Mouse (Mus musculus): ENCODE data around the gene Spink4. TPM values are rescaled to one million over a fixed set of nuclear protein-coding genes. Genes with fewer than 3 reads are reported as not detected.

Gene Spink4
- total and polyA plus RNA-seq, 2 experiments from 2014 or later = not detected

DNA sequence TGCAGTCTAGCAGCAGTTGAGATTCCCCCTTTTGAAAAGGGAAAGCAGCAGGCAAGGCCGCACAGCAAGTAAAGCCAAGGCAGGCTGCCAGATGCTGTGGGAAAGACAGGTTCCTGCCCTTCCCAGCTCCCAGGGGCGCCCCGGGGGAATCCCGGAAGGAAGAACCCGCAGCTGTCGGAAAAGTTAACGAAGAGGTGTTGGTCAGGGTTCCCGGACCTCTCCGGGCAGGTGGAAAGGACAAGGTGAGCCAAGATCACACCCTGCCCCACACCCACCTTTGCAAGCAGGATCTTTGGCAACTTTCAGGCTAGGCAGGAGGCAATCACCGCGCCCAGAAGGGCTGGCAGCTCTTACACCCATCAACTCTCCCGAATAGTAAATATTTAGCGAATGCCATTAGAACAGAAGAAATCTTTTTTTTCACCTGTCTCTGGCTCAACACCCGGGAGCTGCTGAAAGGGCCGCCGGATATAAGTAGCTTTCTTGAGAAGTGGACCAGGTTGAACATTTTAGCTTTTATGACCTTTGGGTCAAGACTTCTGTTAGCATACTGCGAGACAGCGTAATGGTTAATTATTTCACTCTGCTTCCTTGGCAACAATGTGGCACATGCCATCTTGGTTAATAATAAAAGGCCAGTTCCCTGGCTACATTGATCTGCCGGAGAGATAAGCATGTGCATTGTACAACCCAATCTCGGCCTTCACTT is 11.4 kb upstream of the Spink4 start:
- Histone ChIP-seq H3K27ac (ENCODE audit: low read depth, low read length) (no peak overlapping the region), H3K4me1 (ENCODE audit: insufficient read depth, low read length) (no peaks in the 10 kb centered on the region), H3K27me3 (ENCODE audit: insufficient read depth, low read length) (no peaks in the 10 kb centered on the region), H3K4me3 (ENCODE audit: low read depth, low read length) (no peak overlapping the region), H3K9me3 (ENCODE audit: low read length) (no peaks in the 10 kb centered on the region), H3K36me3 (ENCODE audit: insufficient read depth, low read length) (no peaks in the 10 kb centered on the region), H3K4me2 (ENCODE audit: low read depth, low read length, poor library complexity, severe bottlenecking) (no peak overlapping the region), H3K9ac (replicated peaks; ENCODE audit: low read length, poor library complexity, severe bottlenecking) (0 out of 2 replicates have a peak overlapping the region, but pooled peaks have one; percentile 13)
- ATAC-seq (ENCODE audit: low FRiP score) (no peak), DNase-seq (ENCODE audit: low spot score) (peak; percentile 27)
- no peak for TF ChIP-seq CTCF (IDR thresholded peaks at IDR 0.05)
- 58% methylated on average over 20 of the region's 20 CpGs for WGBS

GRCm38 (mm10) chr4:40914287-40914867 is 5.5 kb upstream of the Spink4 start:
- H3K4me1 ChIP-seq (ENCODE audit: insufficient read depth, low read length) = no peaks in the 10 kb centered on the region
- no peak for ATAC-seq (ENCODE audit: low FRiP score)
- H3K9me3 ChIP-seq (ENCODE audit: low read length) = no peaks in the 10 kb centered on the region
- H3K4me2 ChIP-seq (ENCODE audit: low read depth, low read length, poor library complexity, severe bottlenecking) = no peak overlapping the region
- no peak overlapping the region for H3K9ac ChIP-seq (replicated peaks; ENCODE audit: low read length, poor library complexity, severe bottlenecking)
- H3K27ac ChIP-seq (ENCODE audit: low read depth, low read length) = no peak overlapping the region
- no peak for TF ChIP-seq CTCF (IDR thresholded peaks at IDR 0.05)
- no peak for DNase-seq (ENCODE audit: low spot score)
- no peaks in the 10 kb centered on the region for H3K27me3 ChIP-seq (ENCODE audit: insufficient read depth, low read length)
- no peak overlapping the region for H3K4me3 ChIP-seq (ENCODE audit: low read depth, low read length)
- H3K36me3 ChIP-seq (ENCODE audit: insufficient read depth, low read length) = no peaks in the 10 kb centered on the region

DNA sequence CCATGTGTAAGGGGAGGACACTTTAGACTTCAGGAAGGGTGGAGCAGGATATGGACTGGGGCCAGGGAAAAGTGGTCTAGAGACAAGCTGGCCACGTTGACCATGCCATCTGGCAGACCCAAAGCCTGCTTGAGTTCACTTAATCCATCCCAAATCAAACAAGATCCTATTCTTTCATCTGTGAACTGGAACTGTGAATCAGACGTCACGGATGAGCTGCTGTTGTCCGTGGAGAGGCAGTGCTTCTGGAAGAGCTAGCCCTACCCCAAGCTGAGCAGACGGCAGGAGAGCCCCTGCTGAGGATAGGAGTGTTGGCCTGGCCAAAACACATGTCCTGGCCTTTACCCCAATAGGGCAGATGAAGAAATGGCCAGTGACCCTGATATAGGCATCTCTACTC is 3.9 kb upstream of the Spink4 start:
- Histone ChIP-seq H3K27me3 (ENCODE audit: insufficient read depth, low read length) (no peaks in the 10 kb centered on the region), H3K4me1 (ENCODE audit: insufficient read depth, low read length) (no peaks in the 10 kb centered on the region), H3K9me3 (ENCODE audit: low read length) (no peaks in the 10 kb centered on the region), H3K9ac (replicated peaks; ENCODE audit: low read length, poor library complexity, severe bottlenecking) (no peak overlapping the region), H3K36me3 (ENCODE audit: insufficient read depth, low read length) (no peaks in the 10 kb centered on the region), H3K4me3 (ENCODE audit: low read depth, low read length) (no peak overlapping the region), H3K27ac (ENCODE audit: low read depth, low read length) (no peak overlapping the region), H3K4me2 (ENCODE audit: low read depth, low read length, poor library complexity, severe bottlenecking) (no peak overlapping the region)
- DNase-seq (ENCODE audit: low spot score) = peak; percentile 25
- 34% methylated on average over 5 of the region's 5 CpGs for WGBS
- no peak for TF ChIP-seq CTCF (IDR thresholded peaks at IDR 0.05)
- no peak for ATAC-seq (ENCODE audit: low FRiP score)

- ATAC-seq (ENCODE audit: low FRiP score) (no peak), DNase-seq (ENCODE audit: low spot score) (no peak)
- H3K27ac ChIP-seq (ENCODE audit: low read depth, low read length) = no peak overlapping the region
- H3K27me3 ChIP-seq (ENCODE audit: insufficient read depth, low read length) = no peaks in the 10 kb centered on the region
- WGBS = 93% methylated on average over 7 of the region's 7 CpGs
- no peak for TF ChIP-seq CTCF (IDR thresholded peaks at IDR 0.05)
- no peak overlapping the region for H3K4me2 ChIP-seq (ENCODE audit: low read depth, low read length, poor library complexity, severe bottlenecking)
- H3K4me3 ChIP-seq (ENCODE audit: low read depth, low read length) = no peak overlapping the region
- no peaks in the 10 kb centered on the region for H3K36me3 ChIP-seq (ENCODE audit: insufficient read depth, low read length)
- no peaks in the 10 kb centered on the region for H3K9me3 ChIP-seq (ENCODE audit: low read length)
- H3K9ac ChIP-seq (replicated peaks; ENCODE audit: low read length, poor library complexity, severe bottlenecking) = no peak overlapping the region
- no peaks in the 10 kb centered on the region for H3K4me1 ChIP-seq (ENCODE audit: insufficient read depth, low read length)
Observed at GRCm38 (mm10) chr4:40916592-40917155, 3.2 kb upstream of the Spink4 start.

DNA sequence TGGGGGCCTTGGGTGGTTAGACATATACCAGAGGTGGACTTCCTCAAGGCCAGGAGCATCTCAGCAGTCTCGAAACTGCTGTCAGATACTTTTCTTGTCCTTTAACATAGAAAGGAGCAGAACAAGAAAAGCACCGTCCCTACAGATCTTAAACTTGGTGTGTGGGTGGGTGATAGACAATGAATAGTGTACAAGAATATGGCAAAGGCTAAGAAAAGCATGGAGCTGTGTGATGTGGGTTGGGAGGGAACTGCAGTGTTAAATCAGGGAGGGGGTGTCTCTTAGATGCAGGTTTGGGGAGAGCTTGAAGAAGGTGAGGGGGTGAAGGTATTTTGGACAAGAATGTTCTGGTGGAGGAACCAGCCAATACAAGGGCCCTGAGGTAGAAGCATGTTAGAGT is 724 bp downstream of the Spink4 start:
- H3K4me1 ChIP-seq (ENCODE audit: insufficient read depth, low read length) = no peaks in the 10 kb centered on the region
- H3K4me3 ChIP-seq (ENCODE audit: low read depth, low read length) = no peak overlapping the region
- WGBS = 83% methylated on average over 2 of the region's 2 CpGs
- ATAC-seq (ENCODE audit: low FRiP score) (no peak), DNase-seq (ENCODE audit: low spot score) (no peak)
- no peaks in the 10 kb centered on the region for H3K27me3 ChIP-seq (ENCODE audit: insufficient read depth, low read length)
- H3K9me3 ChIP-seq (ENCODE audit: low read length) = no peaks in the 10 kb centered on the region
- no peak overlapping the region for H3K4me2 ChIP-seq (ENCODE audit: low read depth, low read length, poor library complexity, severe bottlenecking)
- no peak for TF ChIP-seq CTCF (IDR thresholded peaks at IDR 0.05)
- no peak overlapping the region for H3K27ac ChIP-seq (ENCODE audit: low read depth, low read length)
- H3K36me3 ChIP-seq (ENCODE audit: insufficient read depth, low read length) = no peaks in the 10 kb centered on the region
- H3K9ac ChIP-seq (replicated peaks; ENCODE audit: low read length, poor library complexity, severe bottlenecking) = no peak overlapping the region

DNA sequence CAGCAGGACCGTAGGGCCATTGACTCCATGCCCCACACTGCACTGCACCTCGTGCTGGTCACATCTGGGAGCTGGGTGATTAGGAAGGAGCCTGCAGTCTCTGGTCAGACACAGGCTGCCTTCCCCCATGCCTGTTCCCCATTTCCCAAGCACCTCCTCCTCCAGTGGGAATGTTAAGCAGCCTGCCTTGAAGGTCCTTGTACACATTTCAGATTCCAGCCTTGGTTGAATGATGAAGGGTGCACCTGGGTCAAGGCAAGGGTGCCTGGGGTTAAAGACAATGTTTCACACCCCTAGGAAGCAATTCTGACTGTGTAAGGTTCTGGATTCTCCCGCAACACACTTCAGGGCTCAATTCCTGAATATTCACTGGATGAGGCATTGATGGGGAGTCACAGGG is 1.4 kb downstream of the Spink4 start:
- H3K4me1 ChIP-seq (ENCODE audit: insufficient read depth, low read length) = no peaks in the 10 kb centered on the region
- H3K36me3 ChIP-seq (ENCODE audit: insufficient read depth, low read length) = no peaks in the 10 kb centered on the region
- no peak for TF ChIP-seq CTCF (IDR thresholded peaks at IDR 0.05)
- H3K27me3 ChIP-seq (ENCODE audit: insufficient read depth, low read length) = no peaks in the 10 kb centered on the region
- no peak overlapping the region for H3K4me3 ChIP-seq (ENCODE audit: low read depth, low read length)
- H3K9ac ChIP-seq (replicated peaks; ENCODE audit: low read length, poor library complexity, severe bottlenecking) = no peak overlapping the region
- H3K9me3 ChIP-seq (ENCODE audit: low read length) = no peaks in the 10 kb centered on the region
- no peak overlapping the region for H3K27ac ChIP-seq (ENCODE audit: low read depth, low read length)
- WGBS = 69% methylated on average over 3 of the region's 3 CpGs
- no peak overlapping the region for H3K4me2 ChIP-seq (ENCODE audit: low read depth, low read length, poor library complexity, severe bottlenecking)
- ATAC-seq (ENCODE audit: low FRiP score) = no peak
- DNase-seq (ENCODE audit: low spot score) = no peak
